Mouse (Mus musculus): ENCODE data around the gene Fbxw7.

DNA sequence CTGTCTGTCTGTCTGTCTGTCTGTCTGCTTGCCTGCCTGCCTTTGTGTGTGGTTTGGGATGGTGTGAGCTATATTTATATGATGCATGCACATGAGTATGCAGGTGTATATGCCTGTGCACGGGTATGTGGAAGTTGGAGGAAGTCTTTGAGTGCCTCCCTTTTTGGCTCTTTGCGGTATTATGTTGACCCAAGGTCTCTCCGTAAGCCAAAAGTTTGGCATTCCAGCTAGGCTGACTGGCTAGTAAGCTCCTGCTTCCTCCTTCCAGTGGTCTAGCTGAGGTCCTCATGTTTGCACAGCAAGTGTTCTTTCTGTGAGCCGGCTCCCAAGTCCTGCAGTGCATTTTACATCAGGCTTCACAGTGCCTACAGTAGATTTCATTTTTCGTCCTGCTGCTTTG, 24.4 kb downstream of the Fbxw7 start:
- TF ChIP-seq CTCF (IDR thresholded peaks at IDR 0.05; ENCODE audit: borderline replicate concordance, insufficient read depth, low read length) (no peak), POLR2A (IDR thresholded peaks at IDR 0.05; ENCODE audit: low read depth, low read length) (no peak)

Data from embryonic fibroblast, embryonic 13.5 days (primary cell).